Mouse (Mus musculus): ENCODE results near the gene Uhrf1. TPM values are rescaled to one million over a fixed set of nuclear protein-coding genes. Genes with fewer than 3 reads are reported as not detected.

The Uhrf1 gene
- total RNA-seq, 2 experiments from 2014 or later, result 71.8 to 76.7 TPM

- no peak for DNase-seq
Observed at GRCm38 (mm10) chr17:56348128-56348527, 45.0 kb downstream of the Uhrf1 start.

- no peak for DNase-seq
Observed at GRCm38 (mm10) chr17:56348586-56348985, 45.5 kb downstream of the Uhrf1 start.

GRCm38 (mm10) chr17:56350694-56351093 is 47.6 kb downstream of the Uhrf1 start:
- DNase-seq, result peak; percentile 92

- peak; percentile 76 for DNase-seq
Observed at GRCm38 (mm10) chr17:56356921-56357885, 54.1 kb downstream of the Uhrf1 start.

- no peak for DNase-seq
Observed at GRCm38 (mm10) chr17:56359183-56359725, 56.1 kb downstream of the Uhrf1 start.

GRCm38 (mm10) chr17:56359864-56360263 is 56.7 kb downstream of the Uhrf1 start:
- DNase-seq, result no peak

GRCm38 (mm10) chr17:56360451-56360850 is 57.3 kb downstream of the Uhrf1 start:
- no peak for DNase-seq

- DNase-seq, result no peak
Observed at GRCm38 (mm10) chr17:56361542-56361941, 58.4 kb downstream of the Uhrf1 start.

GRCm38 (mm10) chr17:56365791-56366673 is 62.9 kb downstream of the Uhrf1 start:
- DNase-seq, result no peak

- DNase-seq, result no peak
Observed at GRCm38 (mm10) chr17:56368291-56368790, 65.2 kb downstream of the Uhrf1 start.

- no peak for DNase-seq
Observed at GRCm38 (mm10) chr17:56370090-56370489, 67.0 kb downstream of the Uhrf1 start.

GRCm38 (mm10) chr17:56371029-56371660 is 68.0 kb downstream of the Uhrf1 start:
- DNase-seq, result no peak

- no peak for DNase-seq
Observed at GRCm38 (mm10) chr17:56372109-56372508, 69.0 kb downstream of the Uhrf1 start.

Other genes starting within 250 kb of the Uhrf1 start
- gene Ubxn6, start 228.3 kb upstream of the Uhrf1 start, total RNA-seq (2021), result 10 to 100 TPM; 50.8 to 57.5 TPM
- gene Hdgfl2, start 223.7 kb upstream of the Uhrf1 start, total RNA-seq (2021), result 10 to 100 TPM; 52.8 to 55.9 TPM
- gene Plin4, start 193.5 kb upstream of the Uhrf1 start, total RNA-seq (2021), result 10 to 100 TPM; 71.5 to 79.8 TPM
- 10 to 100 TPM; 61.6 to 67.6 TPM for gene Plin5, start 185.7 kb upstream of the Uhrf1 start, total RNA-seq (2021)
- 1 to 10 TPM; 5.2 TPM for gene Lrg1, start 181.3 kb upstream of the Uhrf1 start, total RNA-seq (2021)
- gene Sema6b, start 163.0 kb upstream of the Uhrf1 start, total RNA-seq (2021), result 1 to 10 TPM; 6.3 to 7.2 TPM
- gene Tnfaip8l1, start 140.8 kb upstream of the Uhrf1 start, total RNA-seq (2021), result 1 to 10 TPM; 5.9 to 6.0 TPM
- 10 to 100 TPM; 43.4 to 48.8 TPM for gene Mydgf, start 119.4 kb upstream of the Uhrf1 start, total RNA-seq (2021)
- gene Dpp9, start 84.4 kb upstream of the Uhrf1 start, total RNA-seq (2021), result 10 to 100 TPM; 29.1 to 31.2 TPM
- gene Fem1a, start 46.5 kb upstream of the Uhrf1 start, total RNA-seq (2021), result 10 to 100 TPM; 69.6 to 73.8 TPM
- 10 to 100 TPM; 10.3 to 10.8 TPM for gene Ticam1, start 26.5 kb upstream of the Uhrf1 start, total RNA-seq (2021)
- 10 to 100 TPM; 56.3 to 65.7 TPM for gene Plin3, start 10.4 kb upstream of the Uhrf1 start, total RNA-seq (2021)
- gene Arrdc5, start 3.0 kb upstream of the Uhrf1 start, total RNA-seq (2021), result not detected
- gene Kdm4b, start 22.7 kb downstream of the Uhrf1 start, total RNA-seq (2021), result 10 to 100 TPM; 38.9 to 40.5 TPM
- gene Ptprs, start 173.2 kb downstream of the Uhrf1 start, total RNA-seq (2021), result 100 to 1,000 TPM; 140 to 141 TPM
- gene Znrf4, start 209.1 kb downstream of the Uhrf1 start, total RNA-seq (2021), result not detected